In genomic region chr10:7818676-7819075, GRCm38 (mm10) we compare ENCODE assay signal across 19 mouse cellular contexts.
"Had no signal": no experiment of that assay in that cellular context is flagged by ENCODE, and none has a peak within 500 bp of the region (broad histone marks: within the 10 kb centered on the region; RNA-seq: fewer than 3 reads in every experiment).

No protein-coding gene starts in this region.

- H3K27me3 ChIP-seq: kidney, embryonic 15.5 days; limb, embryonic 12.5 days; limb, embryonic 15.5 days; midbrain, embryonic 13.5 days had no signal

- H3K4me3 ChIP-seq: kidney, embryonic 15.5 days; limb, embryonic 12.5 days; limb, embryonic 15.5 days; midbrain, embryonic 13.5 days had no signal

- H3K4me2 ChIP-seq: kidney, embryonic 15.5 days; limb, embryonic 12.5 days; limb, embryonic 15.5 days; liver, embryonic 11.5 days; lung, embryonic 14.5 days; midbrain, embryonic 13.5 days had no signal

- H3K4me1 ChIP-seq: kidney, embryonic 15.5 days; limb, embryonic 12.5 days; limb, embryonic 15.5 days; midbrain, embryonic 13.5 days had no signal

- H3K9me3 ChIP-seq: kidney, embryonic 15.5 days; limb, embryonic 12.5 days; limb, embryonic 15.5 days; midbrain, embryonic 13.5 days had no signal

- ATAC-seq: liver, postnatal 0 days; midbrain, embryonic 13.5 days had no signal

- H3K9ac ChIP-seq: kidney, embryonic 15.5 days; limb, embryonic 12.5 days; limb, embryonic 15.5 days; liver, embryonic 14.5 days; liver, postnatal 0 days; lung, embryonic 14.5 days; midbrain, embryonic 13.5 days had no signal

- H3K27ac ChIP-seq: kidney, embryonic 15.5 days; limb, embryonic 12.5 days; limb, embryonic 15.5 days; liver, embryonic 14.5 days; macrophage; midbrain, embryonic 13.5 days; stomach, postnatal 0 days had no signal

- DNase-seq: kidney, postnatal 10 days; kidney, postnatal 4 days; left cerebral cortex, postnatal 4 days; liver, postnatal 0 days; lung, embryonic 14.5 days; right cerebral cortex, adult 18-20 months; right cerebral cortex, postnatal 14 days; right cerebral cortex, postnatal 4 days; thymus, adult 2 months; thymus, postnatal 14 days; thymus, postnatal 4 days had no signal
